Mouse (Mus musculus) bone marrow macrophage, adult 2 months (primary cell): ENCODE measurements at regions not wholly inside any gene's neighbourhood (a gene's known extent, or its start where the extent isn't known, plus 50 kb on each side); places are given as distances from the start of the nearest gene placed in this dataset.

Experiments used
- H3K27ac ChIP-seq: 2 replicates; pipeline ENCODE4 v1.5.1; 2012; ENCODE audit warnings: low read depth, low read length; ENCODE audit not compliant: insufficient read depth
- H3K4me1 ChIP-seq: 2 replicates; pipeline ENCODE4 v1.6.1; 2012; ENCODE audit warnings: low read length; ENCODE audit not compliant: control insufficient read depth, insufficient read depth
- H3K4me3 ChIP-seq: 2 replicates; pipeline ENCODE4 v1.5.1; 2012; ENCODE audit warnings: mild to moderate bottlenecking, low read length, moderate library complexity; ENCODE audit not compliant: insufficient read depth
- CTCF ChIP-seq: IDR thresholded peaks from 2 replicates; pipeline ENCODE4 v1.5.1; 2012; ENCODE audit warnings: low read depth, mild to moderate bottlenecking, low read length, moderate library complexity
- POLR2A ChIP-seq: IDR thresholded peaks from 2 replicates; pipeline ENCODE4 v1.6.1; 2012; ENCODE audit warnings: mild to moderate bottlenecking, low read depth, low read length, borderline replicate concordance

DNA sequence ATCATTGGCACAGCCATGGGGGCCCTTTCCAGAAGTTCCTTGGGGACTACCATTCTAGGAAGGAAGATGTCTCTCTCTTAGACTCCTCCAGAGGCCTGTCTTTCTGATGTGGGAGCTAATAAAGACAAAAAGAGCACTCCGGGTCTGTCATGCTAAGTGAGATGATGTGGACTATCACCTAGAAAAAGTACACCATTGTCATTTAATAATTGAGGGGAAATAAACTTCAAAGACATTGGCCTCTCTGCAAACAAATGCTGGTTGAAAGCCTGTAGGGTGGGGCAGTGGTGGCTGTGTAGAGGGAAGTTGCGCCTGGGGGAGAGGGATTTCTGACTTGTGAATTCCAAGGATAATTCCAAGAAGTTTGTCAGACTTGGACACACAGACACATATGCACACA, 105.9 kb upstream of the Clint1 start:
- Histone ChIP-seq H3K4me1 (peaks cover 16% of the 10 kb centered on the region), H3K27ac (no peak overlapping the region), H3K4me3 (no peak overlapping the region)
- no peak for TF ChIP-seq CTCF

DNA sequence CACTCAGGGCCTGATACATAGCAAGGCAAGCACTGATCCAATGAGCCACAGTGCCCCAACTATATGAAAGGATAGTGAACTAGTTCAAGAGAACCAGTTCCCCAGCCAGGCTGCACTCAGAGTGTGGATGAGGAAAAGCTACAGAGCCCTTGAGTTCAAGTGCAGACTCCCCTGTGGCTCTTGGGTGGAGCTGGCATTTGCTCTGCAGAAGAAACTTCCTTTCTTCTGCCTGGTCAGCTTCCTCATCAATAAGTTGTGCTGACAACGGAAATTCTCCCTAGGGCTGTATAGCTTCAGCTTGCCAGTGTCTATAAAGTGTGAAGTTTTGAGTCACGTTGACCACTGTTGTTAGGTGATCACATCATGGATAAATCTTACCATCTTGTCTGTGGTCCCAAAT, 101.6 kb upstream of the Clint1 start:
- Histone ChIP-seq H3K27ac (peak overlapping the region; percentile 68), H3K4me3 (no peak overlapping the region), H3K4me1 (peaks cover 39% of the 10 kb centered on the region)
- TF ChIP-seq CTCF (no peak), POLR2A (no peak)

DNA sequence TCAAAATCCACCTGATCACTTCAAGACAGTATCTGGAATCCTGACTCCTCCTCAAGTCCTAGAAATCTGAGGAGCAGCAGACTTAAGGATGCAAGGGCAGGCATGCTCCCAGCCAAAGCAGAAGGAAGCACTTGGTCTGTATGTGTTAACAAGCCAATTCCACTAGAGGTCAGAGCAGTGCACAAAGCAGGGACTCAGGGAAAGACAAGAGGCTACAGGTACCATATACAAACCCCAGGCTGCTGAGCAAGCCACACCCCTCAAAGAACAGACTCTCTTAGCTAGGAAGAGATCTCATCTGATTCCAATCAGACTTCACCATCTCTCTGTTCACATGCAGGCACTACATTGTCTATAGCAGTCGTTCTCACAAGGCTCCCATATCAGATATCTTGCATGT, 99.6 kb upstream of the Clint1 start:
- TF ChIP-seq POLR2A, result no peak
- peak; percentile 19; the same call in 1 of the 2 replicates for TF ChIP-seq CTCF
- peak overlapping the region; percentile 80 for H3K27ac ChIP-seq

GRCm38 (mm10) chr11:45752791-45753190, 99.1 kb upstream of the Clint1 start:
- peak overlapping the region; percentile 80 for H3K27ac ChIP-seq
- TF ChIP-seq POLR2A, result no peak
- no peak for TF ChIP-seq CTCF
- peaks cover 39% of the 10 kb centered on the region for H3K4me1 ChIP-seq
- H3K4me3 ChIP-seq, result peak overlapping the region; percentile 41

More for the DNA sequence above, 99.6 kb upstream of the Clint1 start:
- Histone ChIP-seq H3K4me1 (peaks cover 39% of the 10 kb centered on the region), H3K4me3 (no peak overlapping the region)

DNA sequence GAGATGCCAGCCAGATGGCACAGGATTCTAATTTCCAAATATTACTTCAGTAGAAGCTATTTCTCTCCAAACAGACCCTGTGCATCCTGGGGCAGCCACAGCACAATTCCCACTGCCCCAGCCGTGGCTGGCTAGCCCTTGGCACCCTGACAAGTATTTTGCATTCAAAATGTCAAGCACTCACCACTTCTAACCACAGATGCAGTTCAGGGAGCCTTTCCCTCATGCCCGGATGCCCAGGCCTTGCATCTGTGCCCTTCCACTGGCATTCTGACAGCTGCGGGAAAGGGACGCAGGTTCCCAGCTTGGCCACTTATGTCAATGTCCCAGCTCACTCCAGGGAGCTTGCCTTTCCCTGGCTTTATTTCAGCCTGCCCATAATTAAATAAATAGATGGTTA, 84.8 kb upstream of the Clint1 start:
- TF ChIP-seq POLR2A, result no peak
- TF ChIP-seq CTCF, result no peak
- Histone ChIP-seq H3K4me3 (no peak overlapping the region), H3K4me1 (no peaks in the 10 kb centered on the region), H3K27ac (no peak overlapping the region)

DNA sequence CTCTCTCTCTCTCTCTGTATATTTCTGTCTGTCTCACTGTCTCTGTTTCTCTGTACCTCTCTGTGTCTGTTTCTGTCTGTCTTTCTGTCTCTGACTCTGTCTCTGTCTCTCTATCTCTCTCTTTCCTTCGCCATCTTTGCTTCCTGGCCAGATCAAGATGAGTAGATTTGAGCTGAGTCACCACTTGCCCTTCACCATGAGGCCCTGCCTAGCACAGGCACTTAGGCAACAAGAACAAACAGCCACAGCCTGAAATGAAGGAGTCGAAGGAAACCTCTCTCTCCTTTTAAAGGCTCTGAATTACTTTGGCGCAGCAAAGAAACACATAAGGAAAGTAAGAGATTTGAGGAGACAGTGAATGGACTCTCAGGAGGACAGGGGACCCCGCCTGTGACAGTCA, 69.4 kb upstream of the Clint1 start:
- Histone ChIP-seq H3K4me3 (no peak overlapping the region), H3K27ac (no peak overlapping the region), H3K4me1 (no peaks in the 10 kb centered on the region)
- TF ChIP-seq CTCF, result no peak
- no peak for TF ChIP-seq POLR2A

- TF ChIP-seq POLR2A (no peak), CTCF (no peak)
Measured at GRCm38 (mm10) chr11:45785806-45786205, 66.0 kb upstream of the Clint1 start.

GRCm38 (mm10) chr11:45787408-45787807, 64.4 kb upstream of the Clint1 start:
- no peaks in the 10 kb centered on the region for H3K4me1 ChIP-seq
- H3K27ac ChIP-seq, result no peak overlapping the region

More at GRCm38 (mm10) chr11:45785806-45786205, 66.0 kb upstream of the Clint1 start:
- Histone ChIP-seq H3K4me3 (no peak overlapping the region), H3K4me1 (no peaks in the 10 kb centered on the region), H3K27ac (no peak overlapping the region)

DNA sequence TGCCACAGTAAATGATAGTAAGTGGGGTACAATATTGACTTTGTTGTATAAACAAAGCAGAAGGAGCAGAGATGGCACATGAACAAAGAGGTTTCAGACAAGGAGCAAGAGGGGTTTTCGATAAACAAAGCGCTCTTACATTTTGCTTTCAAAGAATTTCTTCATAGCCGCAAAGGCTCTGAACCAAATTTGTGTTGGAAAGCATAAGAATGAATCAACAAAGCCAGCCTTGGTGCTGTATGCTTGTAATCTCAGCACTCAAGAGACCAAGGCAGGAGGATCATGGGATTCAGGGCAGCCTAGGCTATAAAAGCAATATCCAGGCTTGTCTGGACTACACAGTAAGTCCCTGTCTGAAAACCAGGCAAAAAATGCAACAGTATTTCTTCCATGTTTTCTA, 62.0 kb upstream of the Clint1 start:
- H3K4me1 ChIP-seq, result no peaks in the 10 kb centered on the region
- no peak overlapping the region for H3K4me3 ChIP-seq
- no peak for TF ChIP-seq CTCF
- no peak for TF ChIP-seq POLR2A
- no peak overlapping the region for H3K27ac ChIP-seq

More at GRCm38 (mm10) chr11:45787408-45787807, 64.4 kb upstream of the Clint1 start:
- H3K4me3 ChIP-seq, result no peak overlapping the region
- TF ChIP-seq POLR2A, result no peak
- TF ChIP-seq CTCF, result no peak

- no peak overlapping the region for H3K4me3 ChIP-seq
- no peaks in the 10 kb centered on the region for H3K4me1 ChIP-seq
- TF ChIP-seq CTCF (no peak), POLR2A (no peak)
- no peak overlapping the region for H3K27ac ChIP-seq
Measured at GRCm38 (mm10) chr11:45790504-45790903, 61.3 kb upstream of the Clint1 start.

GRCm38 (mm10) chr11:45791696-45792095, 60.2 kb upstream of the Clint1 start:
- Histone ChIP-seq H3K27ac (no peak overlapping the region), H3K4me3 (no peak overlapping the region), H3K4me1 (no peaks in the 10 kb centered on the region)
- TF ChIP-seq CTCF (no peak), POLR2A (no peak)
